Mouse (Mus musculus) mesoderm, embryonic 11.5 days (tissue): ENCODE measurements at regions not wholly inside any gene's neighbourhood (a gene's known extent, or its start where the extent isn't known, plus 50 kb on each side); places are given as distances from the start of the nearest gene placed in this dataset.

ENCODE experiments used
- DNase-seq: peaks from one replicate; pipeline ENCODE4 v3.0.0-alpha.2; 2012; ENCODE audit warnings: low read depth, low spot score

DNA sequence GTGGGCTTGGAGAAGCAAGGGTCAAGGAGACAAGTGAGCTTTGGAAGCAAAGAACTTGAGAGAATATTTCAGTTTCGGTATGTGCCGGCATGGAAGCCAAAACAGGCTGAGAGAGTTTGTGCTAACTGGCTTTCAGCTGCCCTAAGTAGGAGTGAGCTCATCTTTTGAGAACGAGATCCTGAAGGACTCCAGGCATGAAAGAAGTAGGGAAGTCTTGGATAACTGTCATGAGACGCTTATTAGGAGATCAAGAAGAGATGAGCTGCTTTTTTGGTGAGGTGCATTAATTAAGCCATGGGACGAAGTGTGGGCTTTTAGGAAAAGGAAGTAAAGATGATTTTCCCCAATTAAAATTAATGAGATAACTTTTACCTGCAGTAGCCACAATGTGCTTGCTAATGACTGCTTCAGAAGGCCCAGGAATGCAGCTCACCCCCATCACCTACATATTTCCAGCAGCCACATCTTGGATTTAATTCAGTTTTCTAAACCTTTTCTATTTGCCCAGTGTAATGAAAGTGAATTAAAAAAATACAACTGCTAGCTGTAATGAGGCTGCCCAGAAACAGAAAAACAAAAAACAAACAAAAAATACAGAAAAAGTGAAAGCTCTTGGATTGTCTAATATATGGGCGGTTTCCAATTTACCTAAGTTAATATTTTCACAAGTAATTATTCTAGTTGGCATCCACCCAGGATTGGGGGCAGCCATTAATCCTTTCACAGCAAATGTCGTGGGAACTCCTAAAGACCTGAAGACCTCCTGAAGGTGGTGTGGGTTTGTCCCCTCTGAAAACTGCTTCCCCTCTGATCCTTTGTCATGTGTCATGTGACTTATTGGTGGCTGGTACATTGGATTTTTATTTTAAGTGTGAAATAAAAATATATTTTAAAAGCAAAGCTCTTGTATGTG lies 204.7 kb upstream of the Slc39a10 start:
- DNase-seq: no peak

DNA sequence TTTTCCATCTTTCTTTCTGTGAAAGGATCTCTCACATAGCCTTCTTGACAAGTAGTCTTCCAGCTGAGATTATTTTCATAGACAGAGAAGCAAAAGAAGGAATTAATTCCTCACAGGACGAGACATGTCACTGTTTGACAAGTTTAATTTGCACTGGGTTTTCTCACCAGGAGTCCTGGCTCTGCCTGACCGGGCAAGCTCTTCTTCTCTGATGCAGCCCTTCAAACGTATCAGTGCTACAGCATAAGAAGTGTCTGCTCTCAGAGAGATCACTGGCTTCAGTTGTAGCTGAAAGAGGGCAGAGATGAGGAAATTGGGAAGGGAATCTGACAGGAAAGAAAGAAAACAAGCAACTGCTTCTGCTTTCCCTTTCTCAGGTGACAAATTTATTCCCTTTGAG lies 201.8 kb upstream of the Slc39a10 start:
- DNase-seq: no peak

DNA sequence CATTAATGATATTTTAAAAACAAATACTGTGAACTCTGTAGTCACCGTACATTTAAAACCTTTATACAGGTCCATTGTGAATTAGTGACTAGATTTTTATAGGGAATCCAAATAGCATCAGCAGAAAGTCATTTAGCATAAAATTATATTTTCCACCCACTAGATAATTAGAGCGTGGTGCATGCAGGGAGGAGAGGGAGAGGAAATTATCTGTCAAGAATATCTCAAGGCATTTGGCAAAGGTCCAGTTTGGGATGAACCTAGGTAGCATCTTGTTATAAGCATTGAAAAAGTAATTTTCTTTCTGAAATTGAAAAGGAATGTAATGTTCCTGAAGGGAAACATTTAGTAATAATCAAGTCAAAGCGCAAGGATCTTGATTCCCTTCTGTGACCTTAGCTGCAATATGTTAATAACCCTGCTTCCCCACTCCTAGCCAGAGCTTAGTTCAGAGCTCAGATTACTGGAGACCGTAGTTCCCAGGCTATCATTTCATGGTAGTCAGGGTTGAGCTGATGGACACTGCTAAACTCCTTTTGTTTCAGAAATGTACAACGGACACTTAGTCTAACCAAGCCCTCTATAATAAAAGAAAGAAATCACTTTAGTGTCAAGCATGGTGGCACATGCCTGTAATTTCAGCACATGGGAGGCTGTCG lies 200.8 kb upstream of the Slc39a10 start:
- no peak for DNase-seq

DNA sequence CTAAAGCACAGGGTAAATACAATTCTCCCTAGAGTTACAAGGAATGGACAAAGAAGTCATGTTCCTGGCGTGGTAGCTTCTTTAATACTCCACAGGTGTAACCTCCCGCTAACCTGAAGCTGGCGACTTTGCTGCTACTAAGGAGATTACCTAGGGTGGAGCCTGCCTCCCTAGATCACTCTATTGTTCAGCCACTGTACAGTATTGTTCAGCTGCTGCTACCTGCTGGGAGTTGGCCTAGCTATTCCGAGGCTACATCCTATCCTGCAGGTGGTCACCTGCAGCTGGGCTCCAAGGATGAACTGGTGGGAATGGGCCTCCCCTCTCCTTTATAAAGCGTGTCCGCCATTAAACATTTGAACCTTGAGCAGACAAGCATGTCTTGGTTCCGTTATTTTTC lies 183.8 kb upstream of the Slc39a10 start:
- DNase-seq: no peak

DNA sequence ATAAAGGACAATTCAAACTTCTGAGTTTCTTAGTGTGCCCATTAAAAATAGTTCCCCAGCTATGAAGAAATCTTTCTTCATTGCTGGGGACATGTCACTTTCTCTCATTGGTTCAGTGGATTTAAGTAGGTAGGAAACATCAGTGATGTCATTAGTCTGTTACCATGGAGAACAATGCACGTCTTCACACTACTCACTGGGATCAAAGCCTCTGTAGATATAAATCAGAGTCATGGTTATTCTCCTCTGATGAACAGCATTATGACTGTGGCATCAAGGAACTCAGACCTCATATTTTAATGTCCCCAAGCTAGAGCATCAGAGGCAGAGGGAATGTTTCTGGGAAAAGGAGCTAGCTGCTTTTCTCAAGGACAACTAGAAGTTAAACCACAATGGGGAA lies 165.5 kb upstream of the Slc39a10 start:
- peak; percentile 37 for DNase-seq

DNA sequence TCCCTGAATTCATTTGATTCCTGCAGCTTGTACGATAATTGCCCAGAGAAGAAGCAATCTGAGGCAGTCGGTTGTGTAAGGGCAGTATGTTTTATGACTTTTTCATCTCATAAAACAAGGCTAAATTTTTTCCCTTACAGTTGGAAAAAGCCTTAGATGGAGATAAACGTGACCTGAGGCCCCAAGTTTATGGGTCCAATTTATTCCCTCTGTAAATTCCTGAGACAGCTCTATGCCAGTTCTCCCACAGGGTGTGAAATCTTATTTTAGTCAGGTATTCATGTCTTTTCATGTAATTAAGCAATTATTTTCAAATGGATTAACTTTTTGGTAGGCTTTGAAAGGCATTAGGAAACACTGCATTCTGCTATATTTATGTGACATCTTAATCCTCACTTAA lies 164.7 kb upstream of the Slc39a10 start:
- DNase-seq: no peak

DNA sequence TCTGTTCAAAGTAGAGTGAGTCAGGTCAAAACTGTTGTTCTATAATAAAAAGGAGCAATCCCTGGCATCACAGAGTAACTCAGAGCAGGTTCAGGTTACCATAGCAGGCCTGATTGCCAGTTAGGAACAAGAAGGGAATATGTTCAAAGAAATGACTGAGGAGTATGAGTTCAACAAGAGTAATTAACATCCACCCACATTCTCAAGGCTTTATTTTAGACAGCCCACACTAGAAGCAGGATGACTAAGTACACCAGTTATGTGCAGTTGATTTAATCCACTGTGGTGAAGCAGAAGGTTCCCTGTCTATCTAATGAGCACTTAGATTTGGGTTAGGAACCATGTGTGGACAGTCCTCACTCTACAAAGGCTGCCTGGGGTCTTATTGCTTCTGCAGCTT lies 158.5 kb upstream of the Slc39a10 start:
- no peak for DNase-seq

DNA sequence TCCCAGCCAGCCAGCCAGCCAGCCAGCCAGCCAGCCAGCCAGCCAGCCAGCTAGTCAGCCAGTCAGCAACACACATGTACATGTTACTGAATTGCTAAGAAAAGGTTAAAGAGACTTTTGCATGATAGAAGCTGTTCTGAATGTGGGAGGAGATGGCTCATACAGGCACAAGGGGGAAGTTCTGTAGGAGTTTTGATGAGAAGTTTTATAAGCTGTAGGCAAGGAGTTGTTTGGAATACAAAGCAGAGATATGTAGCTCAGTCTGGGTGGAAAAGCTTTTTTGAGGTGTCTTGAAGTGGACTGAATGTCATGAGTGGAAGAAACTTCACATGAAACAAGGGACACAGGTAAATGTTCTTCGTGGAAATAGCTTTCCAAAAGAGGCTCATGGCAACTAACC lies 157.8 kb upstream of the Slc39a10 start:
- DNase-seq: no peak

DNA sequence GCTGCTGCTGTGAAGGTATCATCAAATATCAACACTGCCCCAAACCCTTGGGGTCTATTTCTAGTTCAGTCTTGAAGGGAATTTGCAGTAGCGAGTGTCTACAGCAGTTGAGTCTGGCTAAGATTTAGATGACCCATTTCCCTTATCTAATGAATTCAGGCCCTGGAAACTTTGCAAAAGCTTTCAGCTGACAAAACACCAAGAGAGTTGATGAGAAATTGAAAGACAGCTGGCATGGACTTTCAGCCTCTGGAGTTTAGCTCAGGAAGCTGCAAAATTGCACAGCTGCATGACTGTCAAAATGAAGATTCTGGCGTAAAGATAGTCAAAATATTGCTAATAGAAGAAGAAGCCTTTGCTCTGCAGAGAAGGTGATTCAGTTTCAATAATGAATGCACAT lies 144.9 kb upstream of the Slc39a10 start:
- DNase-seq: no peak

DNA sequence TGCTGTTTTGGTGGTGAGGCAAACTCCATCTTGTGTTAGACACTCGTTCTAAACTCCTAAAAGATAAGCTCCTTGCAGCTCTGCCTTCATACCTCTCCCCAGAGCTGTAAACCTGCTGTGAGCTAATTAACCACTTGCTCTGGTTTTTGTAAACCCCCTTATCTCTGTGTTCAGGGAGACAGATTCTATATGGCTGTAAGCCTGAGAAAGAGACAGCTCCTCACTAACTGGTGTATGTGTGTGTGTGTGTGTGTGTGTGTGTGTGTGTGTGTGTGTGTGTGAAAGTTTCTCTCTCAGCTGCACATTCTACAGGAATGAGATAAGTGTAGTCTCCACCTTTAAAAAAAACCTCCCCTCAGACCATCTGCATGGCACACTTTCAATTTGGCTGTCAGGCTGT lies 126.7 kb upstream of the Slc39a10 start:
- DNase-seq: no peak

DNA sequence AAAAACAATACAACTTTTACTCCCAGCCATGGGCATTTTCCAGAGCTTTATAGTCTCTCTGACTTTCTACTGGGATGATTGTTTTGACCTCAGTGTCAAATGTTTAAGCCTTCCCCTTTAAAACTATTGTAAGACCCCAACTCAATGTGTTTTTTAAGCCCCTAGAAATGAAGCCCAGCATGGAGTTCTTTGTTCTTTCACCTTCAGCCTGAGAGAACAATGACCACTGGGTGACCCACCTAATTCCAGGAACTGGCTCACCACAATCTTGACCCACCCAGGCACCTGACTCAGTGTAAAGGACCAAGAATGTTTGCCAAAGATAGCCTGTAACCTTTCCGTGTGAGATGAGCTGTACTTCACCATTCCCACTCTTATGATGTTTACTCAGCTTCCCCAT lies 121.9 kb upstream of the Slc39a10 start:
- DNase-seq: no peak

DNA sequence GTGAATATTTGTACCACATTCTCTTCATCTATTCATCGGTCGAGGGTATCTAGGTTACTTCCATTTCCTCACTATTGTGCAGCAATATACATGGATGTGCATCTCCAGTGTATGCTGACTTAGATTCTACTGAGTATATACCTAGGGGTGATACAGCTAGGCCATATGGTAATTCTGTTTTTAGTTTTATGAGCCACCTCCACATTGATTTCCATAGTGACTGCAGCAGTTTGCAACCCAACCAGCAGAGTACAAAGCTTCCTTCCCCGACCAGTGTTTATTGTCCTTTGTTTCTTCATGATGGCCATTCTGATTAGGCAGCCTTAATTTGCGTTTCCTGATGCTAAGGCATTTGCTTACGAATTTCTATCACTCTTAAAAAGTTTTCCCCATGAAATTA lies 111.1 kb upstream of the Slc39a10 start:
- DNase-seq: no peak

DNA sequence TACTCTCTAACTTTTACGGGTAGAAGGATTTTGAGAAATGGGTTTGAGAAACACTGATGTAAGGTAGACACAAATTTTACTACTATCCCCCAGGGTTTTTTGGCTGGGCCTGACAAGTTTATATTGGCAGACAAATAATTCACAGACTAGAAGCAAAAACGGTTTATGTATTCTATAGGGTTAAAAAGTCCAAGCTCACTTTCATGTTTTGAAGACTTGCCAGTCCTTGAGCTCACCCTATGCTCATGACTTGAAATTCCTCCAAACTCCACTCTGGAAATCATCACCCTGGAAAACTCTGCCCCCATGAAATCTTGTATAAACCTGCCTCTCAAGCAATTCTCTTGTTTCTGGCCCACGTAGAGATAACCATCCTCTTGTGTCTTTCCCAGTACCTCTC lies 106.7 kb upstream of the Slc39a10 start:
- no peak for DNase-seq

DNA sequence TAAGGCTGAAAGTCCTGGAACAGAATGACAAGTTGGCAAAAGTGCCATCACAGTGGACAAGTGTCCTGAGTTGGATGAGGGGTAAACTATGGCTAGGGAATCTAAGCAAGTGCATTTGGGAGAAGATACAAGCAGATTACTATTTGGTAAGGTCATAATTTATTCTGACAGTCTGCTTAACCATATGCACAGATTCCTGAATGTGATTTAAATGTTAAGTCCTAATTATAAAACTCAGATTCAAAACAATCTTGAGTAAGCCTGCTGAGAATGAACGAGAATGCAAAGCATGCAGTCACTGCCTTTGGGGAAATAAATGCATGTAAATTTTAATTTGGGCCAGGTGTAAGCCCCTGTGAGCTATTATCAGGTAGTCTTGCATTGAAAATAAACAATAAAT lies 93.3 kb upstream of the Slc39a10 start:
- DNase-seq: no peak

DNA sequence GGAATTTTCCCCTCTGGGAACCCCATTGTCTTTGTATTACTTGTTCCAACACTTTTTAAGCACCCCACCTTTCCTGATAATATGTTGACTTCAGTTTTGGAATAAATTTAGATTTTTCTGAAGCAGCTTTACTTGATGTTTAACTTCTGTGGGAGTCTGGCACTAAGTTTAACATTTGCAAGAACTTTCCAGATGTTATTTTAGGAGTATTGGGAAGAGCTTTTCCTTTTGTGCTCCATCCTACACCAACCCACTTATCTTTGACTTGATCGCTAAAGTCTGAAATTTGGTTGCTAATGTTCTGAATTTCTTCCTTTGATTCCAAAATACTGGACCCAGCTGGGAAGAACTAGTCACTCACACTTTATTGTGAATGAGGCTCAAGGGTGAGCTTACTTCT lies 90.4 kb upstream of the Slc39a10 start:
- no peak for DNase-seq

DNA sequence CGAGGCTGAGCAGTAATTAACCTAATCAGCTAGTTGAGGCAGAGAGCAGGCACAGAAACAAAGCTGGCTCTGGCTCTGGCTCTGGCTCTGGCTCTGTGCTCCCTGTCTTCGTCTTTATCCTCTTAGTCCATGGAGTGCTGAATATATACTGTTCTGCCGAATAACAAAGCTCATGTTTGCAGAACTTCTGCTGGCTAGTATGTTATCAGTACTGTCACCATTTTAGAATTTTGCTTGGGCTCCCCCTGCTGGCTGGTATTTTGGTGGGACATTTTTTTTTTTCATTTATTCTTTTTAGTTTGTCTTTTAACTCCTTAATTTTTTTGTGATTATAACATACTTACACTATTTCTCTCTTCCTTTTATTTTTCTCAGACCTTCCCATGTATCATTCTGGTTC lies 77.8 kb upstream of the Slc39a10 start:
- peak; percentile 28 for DNase-seq

DNA sequence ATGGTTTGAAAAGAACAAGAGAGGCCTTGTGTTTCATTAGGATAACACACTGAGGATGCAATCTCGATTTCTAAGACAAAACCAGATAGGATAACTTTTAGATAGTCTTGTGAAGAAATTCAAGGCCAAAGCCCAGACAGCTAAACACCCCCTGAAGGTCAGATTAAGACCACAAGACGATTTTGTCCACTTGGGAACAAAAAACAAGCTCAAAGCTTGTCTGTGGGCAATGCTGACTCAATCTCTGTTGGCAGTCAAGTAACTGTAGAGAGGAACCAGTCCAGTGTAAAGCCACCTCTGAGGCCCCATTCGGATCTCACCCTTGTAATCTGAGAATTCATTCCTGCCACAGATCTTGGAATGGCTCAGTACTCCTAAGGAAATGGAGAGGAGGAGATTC lies 75.7 kb upstream of the Slc39a10 start:
- DNase-seq: no peak

DNA sequence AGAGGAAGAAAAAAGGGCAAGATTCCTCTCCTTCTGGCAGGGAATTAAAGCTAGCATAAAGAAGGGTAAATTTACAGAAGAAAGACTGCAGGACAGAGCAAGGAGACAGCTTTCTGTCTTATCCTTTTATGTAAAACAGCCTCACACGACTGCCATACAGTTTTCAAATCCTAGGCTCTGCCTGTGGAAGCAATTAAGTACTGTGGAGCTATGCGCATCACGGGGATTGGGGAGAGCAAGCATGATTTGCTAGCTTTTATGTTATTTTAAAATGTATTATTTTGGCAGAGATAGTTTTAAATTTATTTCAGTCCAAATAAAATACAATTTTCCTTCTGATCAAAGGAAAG lies 74.2 kb upstream of the Slc39a10 start:
- DNase-seq: no peak

DNA sequence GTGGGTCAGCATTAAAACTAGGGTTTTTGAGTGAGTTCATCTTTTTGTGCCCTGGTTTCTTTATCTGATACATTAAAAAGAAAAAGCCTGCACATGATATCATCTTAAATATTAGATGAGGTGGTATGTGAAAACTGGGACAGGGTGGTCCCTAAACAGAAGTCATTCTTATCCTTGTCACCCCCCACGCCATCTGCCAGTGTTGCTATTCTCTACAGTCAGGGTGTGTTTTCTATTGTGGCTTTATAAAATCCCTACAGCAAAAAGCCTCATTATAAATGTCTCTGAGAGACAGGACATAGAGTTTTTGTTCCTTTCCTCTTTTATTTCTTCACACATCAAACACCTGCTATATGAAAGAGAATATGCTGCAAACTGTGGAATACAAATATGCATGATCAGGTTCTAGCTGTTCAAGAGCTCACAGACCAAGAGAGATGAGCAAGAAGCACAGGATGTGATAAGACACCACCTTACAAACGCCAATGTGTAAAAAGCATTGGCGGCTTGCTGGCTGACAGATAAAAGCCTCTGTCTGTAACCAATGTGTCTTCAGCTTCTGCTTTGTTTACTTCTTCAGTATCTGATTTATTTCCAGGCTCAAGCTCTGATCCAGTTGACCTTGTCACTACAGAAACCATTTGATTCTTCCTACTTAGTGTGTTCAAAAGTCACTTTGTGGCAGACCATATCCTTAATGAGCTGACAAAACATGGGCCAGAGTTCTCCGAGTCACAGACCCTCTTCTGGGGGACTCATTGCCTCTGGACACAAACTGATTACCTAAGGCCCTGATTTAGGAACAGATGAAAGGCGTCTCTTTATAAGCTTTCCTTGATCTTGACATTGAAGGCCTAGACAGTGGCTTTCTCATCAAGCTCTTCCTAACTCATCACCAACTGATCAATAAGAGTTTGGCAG lies 73.6 kb upstream of the Slc39a10 start:
- no peak for DNase-seq

DNA sequence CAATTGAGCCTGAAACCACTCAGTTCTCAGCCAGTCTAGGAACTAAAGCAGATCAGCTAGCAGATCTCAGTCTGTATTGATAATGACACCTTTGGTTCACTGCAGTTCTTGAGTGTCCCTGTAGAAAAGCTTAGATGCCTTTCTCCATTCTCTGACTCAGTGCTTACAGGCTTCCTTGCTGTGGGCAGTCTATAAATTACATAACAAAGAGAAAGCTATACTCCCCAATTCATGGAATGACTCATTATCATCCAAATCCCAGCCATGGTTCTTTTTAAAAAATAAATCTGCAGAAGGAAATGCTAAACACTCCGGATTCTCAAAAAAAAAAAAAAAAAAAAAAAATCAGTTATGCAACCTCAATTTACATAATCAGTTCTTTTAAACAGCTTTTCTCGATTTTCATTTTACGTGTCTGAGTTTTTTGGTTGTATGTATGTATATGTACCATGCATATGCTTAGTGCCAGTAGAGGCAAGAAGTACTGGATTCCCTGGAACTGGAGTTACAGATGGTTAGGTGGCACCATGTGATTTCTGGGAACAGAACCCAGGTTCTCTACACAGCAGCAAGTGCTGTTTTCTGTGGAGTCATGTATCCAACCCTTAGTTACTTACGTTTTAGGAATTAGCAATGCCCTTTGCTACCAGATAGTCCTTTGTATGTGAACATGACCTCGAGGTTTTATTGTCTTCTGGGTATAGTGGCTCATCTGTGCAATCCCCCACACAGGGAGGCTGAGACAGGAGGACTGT lies 71.5 kb upstream of the Slc39a10 start:
- no peak for DNase-seq
